Mouse (Mus musculus) embryonic facial prominence, embryonic 11.5 days (tissue): ENCODE measurements around the gene Spns3. TPM values are rescaled to one million over a fixed set of nuclear protein-coding genes. Genes with fewer than 3 reads are reported as not detected.

Source experiments
- ATAC-seq: fragments of 200-750 bp; cut with Nextera tagmentation; replicated peaks from 2 replicates; pipeline ENCODE4 v1.8.0; 2017; ENCODE audit warnings: low read depth; ENCODE audit not compliant: insufficient number of reproducible peaks, low FRiP score, low TSS enrichment
- DNase-seq: peaks from one replicate; pipeline ENCODE4 v3.0.0-alpha.2; 2015; ENCODE audit warnings: low spot score
- H3K27ac ChIP-seq: fragments of 300-500 bp; sonication (generic); replicated peaks from 2 replicates; pipeline ENCODE4 v1.5.1; 2014; ENCODE audit warnings: mild to moderate bottlenecking, low read depth, low read length, control low read depth
- H3K27me3 ChIP-seq: fragments of 300-500 bp; sonication (generic); 2 replicates; pipeline ENCODE4 v1.6.1; 2014; ENCODE audit warnings: mild to moderate bottlenecking, low read length, moderate library complexity, mixed read lengths; ENCODE audit not compliant: control insufficient read depth, insufficient read depth
- H3K36me3 ChIP-seq: fragments of 300-500 bp; sonication (generic); replicated peaks from 2 replicates; pipeline ENCODE4 v1.6.1; 2014; ENCODE audit warnings: low read depth, mild to moderate bottlenecking, low read length, moderate library complexity, mixed read lengths; ENCODE audit not compliant: control insufficient read depth, insufficient read depth
- H3K4me1 ChIP-seq: fragments of 300-500 bp; sonication (generic); 2 replicates; pipeline ENCODE4 v1.6.1; 2014; ENCODE audit warnings: low read length, mixed read lengths; ENCODE audit not compliant: control insufficient read depth, insufficient read depth
- H3K4me2 ChIP-seq: fragments of 300-500 bp; sonication (generic); 2 replicates; pipeline ENCODE4 v1.6.1; 2014; ENCODE audit warnings: low read depth, mild to moderate bottlenecking, control low read depth, low read length, moderate library complexity
- H3K4me3 ChIP-seq: fragments of 300-500 bp; sonication (generic); 2 replicates; pipeline ENCODE4 v1.5.1; 2014; ENCODE audit warnings: low read depth, low read length, control low read depth
- H3K9ac ChIP-seq: fragments of 300-500 bp; sonication (generic); replicated peaks from 2 replicates; pipeline ENCODE4 v1.6.1; 2014; ENCODE audit warnings: mild to moderate bottlenecking, control low read depth, low read length
- H3K9me3 ChIP-seq: fragments of 300-500 bp; sonication (generic); replicated peaks from 2 replicates; pipeline ENCODE4 v1.6.1; 2016; ENCODE audit warnings: mild to moderate bottlenecking, low read length, inconsistent platforms, mixed read lengths; ENCODE audit not compliant: control insufficient read depth
- WGBS: fragments of 180-500 bp; shearing (Covaris S2); extraction: QIAGEN DNeasy Blood & Tissue Kit; methylation state at CpG from one replicate; pipeline ENCODE4 v1.1.7; 2014; 5-methylcytosine and 5-hydroxymethylcytosine counted together
- polyA plus RNA-seq: library from polyadenylated mRNA; unstranded; fragments of >200 nt; fragmentation: Nextera tagmentation; extraction: Ambion mirVana; gene quantifications from 2 replicates; pipeline ENCODE4 v1.2.1, GENCODE M21; 2014

Gene Spns3
- polyA plus RNA-seq, 1 experiment from 2014 or later = not detected

- 27% methylated on average over 5 of the region's 5 CpGs for WGBS
- Histone ChIP-seq H3K4me2 (no peak overlapping the region), H3K9me3 (no peaks in the 10 kb centered on the region), H3K9ac (no peak overlapping the region), H3K27me3 (no peaks in the 10 kb centered on the region), H3K4me3 (no peak overlapping the region), H3K27ac (no peak overlapping the region), H3K36me3 (peaks cover 4% of the 10 kb centered on the region; the same call in 1 of the 2 replicates), H3K4me1 (no peaks in the 10 kb centered on the region)
- DNase-seq = no peak
- ATAC-seq = peak; percentile 22; the same call in 1 of the 2 replicates
These were observed 94.6 kb downstream of the Spns3 start for GRCm38 (mm10) chr11:72455694-72456093.

DNA sequence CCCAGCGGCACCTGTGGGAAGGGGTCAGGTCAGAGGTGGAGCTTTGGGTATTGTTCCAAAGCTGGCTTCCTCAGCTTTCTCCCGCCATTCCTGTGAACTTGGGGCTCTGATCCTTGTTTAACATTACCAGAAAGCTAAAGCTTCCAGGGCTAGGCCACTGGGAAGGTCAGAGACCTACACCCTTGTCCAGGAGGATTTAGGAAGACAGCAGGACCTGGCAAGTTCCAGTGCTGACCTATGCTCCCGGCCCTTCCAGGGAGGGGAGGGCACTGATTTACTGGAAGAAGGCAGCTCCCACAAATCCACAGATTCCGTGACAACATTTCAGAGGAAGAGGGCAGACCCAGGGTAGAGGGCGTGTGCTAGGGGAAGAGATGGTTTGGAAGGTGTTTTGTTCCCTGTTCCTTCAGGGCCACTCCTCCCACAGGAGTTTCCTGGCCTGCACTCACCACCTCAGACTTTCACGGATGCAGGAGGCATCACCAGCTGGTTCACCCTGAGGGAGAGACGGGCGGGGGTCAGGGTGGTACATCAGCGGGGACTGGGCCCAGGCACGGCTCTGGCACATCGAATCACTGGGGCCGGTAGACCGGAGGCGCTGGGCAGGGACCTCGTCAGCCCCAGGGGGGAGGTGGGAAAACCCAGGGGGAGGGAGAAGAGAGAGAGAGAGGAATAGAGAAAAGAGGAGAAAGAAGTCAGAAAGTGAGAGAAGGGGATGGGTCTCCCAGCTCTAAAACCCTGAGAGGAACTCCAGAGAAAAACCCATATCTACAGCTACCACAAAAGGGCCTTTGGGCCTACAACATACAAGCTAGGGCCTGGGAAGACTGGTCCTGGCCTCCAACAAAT is 97.0 kb downstream of the Spns3 start:
- Histone ChIP-seq H3K36me3 (peaks cover 18% of the 10 kb centered on the region), H3K9ac (no peak overlapping the region), H3K9me3 (no peaks in the 10 kb centered on the region), H3K4me2 (no peak overlapping the region), H3K27ac (no peak overlapping the region), H3K4me3 (no peak overlapping the region), H3K4me1 (no peaks in the 10 kb centered on the region), H3K27me3 (no peaks in the 10 kb centered on the region)
- WGBS = 54% methylated on average over 15 of the region's 15 CpGs
- DNase-seq (no peak), ATAC-seq (no peak)

- no peaks in the 10 kb centered on the region for H3K27me3 ChIP-seq
- no peaks in the 10 kb centered on the region for H3K9me3 ChIP-seq
- H3K36me3 ChIP-seq = peaks cover 22% of the 10 kb centered on the region
- no peak overlapping the region for H3K9ac ChIP-seq
- no peak overlapping the region for H3K4me2 ChIP-seq
- no peak overlapping the region for H3K27ac ChIP-seq
- H3K4me3 ChIP-seq = no peak overlapping the region
- DNase-seq = no peak
- no peak for ATAC-seq
- H3K4me1 ChIP-seq = no peaks in the 10 kb centered on the region
- 84% methylated on average over 3 of the region's 3 CpGs for WGBS
These were observed 98.1 kb downstream of the Spns3 start for GRCm38 (mm10) chr11:72452140-72452665.

DNA sequence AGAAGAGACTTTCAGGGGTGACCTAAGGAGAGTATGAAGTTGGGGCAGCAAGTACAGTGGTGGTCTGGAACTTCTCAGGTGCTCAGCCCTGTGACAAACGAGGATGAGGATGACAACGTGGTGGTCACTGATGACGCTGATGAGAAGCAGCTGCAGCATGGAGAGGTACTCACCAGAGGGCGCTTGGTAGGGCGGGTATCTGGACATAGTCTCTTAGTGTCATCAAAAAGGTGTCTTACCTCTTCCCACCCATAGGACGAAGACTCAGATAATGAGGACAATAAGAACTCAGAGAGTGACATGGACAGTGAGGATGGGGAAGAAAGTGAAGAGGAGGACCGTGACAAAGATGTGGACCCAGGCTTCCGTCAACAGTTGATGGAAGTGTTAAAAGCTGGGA is 102.8 kb downstream of the Spns3 start:
- Histone ChIP-seq H3K9ac (no peak overlapping the region), H3K4me3 (no peak overlapping the region), H3K4me2 (no peak overlapping the region), H3K27ac (no peak overlapping the region), H3K27me3 (no peaks in the 10 kb centered on the region), H3K36me3 (peaks cover 35% of the 10 kb centered on the region), H3K9me3 (no peaks in the 10 kb centered on the region), H3K4me1 (no peaks in the 10 kb centered on the region)
- 92% methylated on average over 8 of the region's 8 CpGs for WGBS
- DNase-seq (no peak), ATAC-seq (no peak)

DNA sequence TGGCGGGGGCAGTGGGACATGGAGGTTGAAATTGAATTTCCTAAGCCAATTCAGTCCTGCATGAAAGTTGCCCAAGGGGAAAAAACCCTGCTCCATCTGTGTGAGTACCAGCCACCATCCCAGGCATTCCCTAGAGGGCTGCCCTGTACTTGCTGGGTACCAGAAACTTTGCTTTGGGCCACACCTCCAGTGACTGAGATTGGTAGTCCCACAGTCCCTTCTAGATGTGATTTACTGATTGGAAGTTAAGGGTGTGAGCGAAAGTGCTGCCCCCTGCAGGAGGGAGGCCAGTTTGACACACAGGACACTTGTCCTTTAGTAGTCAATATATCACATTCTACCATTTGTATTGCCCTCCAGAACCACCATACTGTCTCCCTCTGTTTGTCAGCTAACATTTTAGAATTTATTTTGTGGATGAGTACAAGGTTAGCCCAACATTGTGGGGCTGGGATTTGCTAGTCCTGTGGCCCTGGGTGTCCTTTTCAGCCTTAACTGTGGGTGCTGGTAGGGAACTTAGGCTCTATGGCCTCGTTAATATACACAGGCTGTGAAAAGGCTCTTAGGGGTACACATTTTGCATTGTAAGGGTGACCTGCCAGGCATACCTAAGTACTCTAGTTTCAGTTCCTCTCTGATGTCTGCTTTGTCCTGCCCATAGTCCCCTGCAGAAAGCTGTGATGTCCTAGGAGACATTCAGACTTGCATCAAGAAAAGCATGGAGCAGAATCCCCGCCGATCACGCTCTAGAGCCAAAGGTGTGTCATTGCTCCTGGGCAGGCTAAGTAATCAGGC is 103.8 kb downstream of the Spns3 start:
- H3K27me3 ChIP-seq = no peaks in the 10 kb centered on the region
- H3K9ac ChIP-seq = no peak overlapping the region
- H3K27ac ChIP-seq = no peak overlapping the region
- H3K4me2 ChIP-seq = no peak overlapping the region
- ATAC-seq (no peak), DNase-seq (peak; percentile 61)
- no peaks in the 10 kb centered on the region; the same call in 1 of the 2 replicates for H3K4me1 ChIP-seq
- no peaks in the 10 kb centered on the region for H3K9me3 ChIP-seq
- 84% methylated on average over 6 of the region's 6 CpGs for WGBS
- H3K4me3 ChIP-seq = no peak overlapping the region
- peaks cover 35% of the 10 kb centered on the region for H3K36me3 ChIP-seq

Other genes with a start within 250 kb of the Spns3 start
- 1.2 TPM in 2 replicates for gene Xaf1, start 248.9 kb downstream of the Spns3 start, polyA plus RNA-seq
- not detected in 2 replicates for gene Fbxo39, start 236.1 kb downstream of the Spns3 start, polyA plus RNA-seq
- 6.3 and 6.4 TPM in 2 replicates for gene Tekt1, start 188.1 kb downstream of the Spns3 start, polyA plus RNA-seq
- gene Smtnl2, start 138.8 kb downstream of the Spns3 start, polyA plus RNA-seq = 8.0 TPM in 2 replicates
- not detected in 2 replicates for gene Ggt6, start 115.0 kb downstream of the Spns3 start, polyA plus RNA-seq
- 171 and 191 TPM in 2 replicates for gene Mybbp1a, start 109.2 kb downstream of the Spns3 start, polyA plus RNA-seq
- gene Spns2, start 60.6 kb downstream of the Spns3 start, polyA plus RNA-seq = 3.0 and 3.2 TPM in 2 replicates
- 114 and 129 TPM in 2 replicates for gene Ube2g1, start 56.8 kb upstream of the Spns3 start, polyA plus RNA-seq
- 30.3 and 30.5 TPM in 2 replicates for gene Ankfy1, start 139.5 kb upstream of the Spns3 start, polyA plus RNA-seq
- 3.0 and 3.4 TPM in 2 replicates for gene Cyb5d2, start 245.6 kb upstream of the Spns3 start, polyA plus RNA-seq
- 5.9 and 6.1 TPM in 2 replicates for gene Zzef1, start 245.7 kb upstream of the Spns3 start, polyA plus RNA-seq